Mouse (Mus musculus): Measurements from ENCODE around the gene Optn. TPM values are rescaled to one million over a fixed set of nuclear protein-coding genes. Genes with fewer than 3 reads are reported as not detected.

Gene Optn
- total RNA-seq, 2 experiments from 2014 or later, result 17.2 to 18.5 TPM

DNA sequence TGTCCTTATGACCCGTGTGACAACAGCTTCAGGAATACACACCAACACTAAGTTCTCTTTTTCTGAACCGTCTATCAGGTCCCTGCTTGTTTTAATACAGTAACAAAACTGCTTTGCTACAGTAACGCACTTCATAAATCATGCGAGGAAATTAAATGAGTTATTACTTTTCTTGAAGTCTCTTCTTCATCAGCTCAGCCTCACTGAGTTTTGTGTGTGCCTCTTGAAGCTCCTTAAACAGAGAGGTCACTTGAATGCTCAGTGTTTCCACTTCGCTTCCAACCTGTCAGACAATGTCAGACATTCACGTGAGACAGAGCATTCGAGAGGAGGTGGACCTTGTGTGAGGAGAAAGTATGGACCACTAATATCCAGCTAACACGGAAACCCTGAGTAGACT, 29.1 kb downstream of the Optn start:
- DNase-seq (ENCODE audit: low spot score in 2 of 2), result no peak
- intact Hi-C loops (cut with DNase I), result loop anchor here (5.0 kb wide), 1 partner anchor 118 kb away; the partner anchor contains the start of gene Phyh

GRCm38 (mm10) chr2:5033546-5034420, 30.1 kb downstream of the Optn start:
- DNase-seq (ENCODE audit: low spot score in 2 of 2), result no peak
- intact Hi-C loops (cut with DNase I), result loop anchor here (5.0 kb wide), 1 partner anchor 116 kb away; the partner anchor contains the start of gene Phyh

GRCm38 (mm10) chr2:5032665-5033064, 31.2 kb downstream of the Optn start:
- DNase-seq (ENCODE audit: low spot score in 2 of 2), result no peak
- intact Hi-C loops (cut with DNase I), result loop anchor here (5.0 kb wide), 1 partner anchor 115 kb away; the partner anchor contains the start of gene Phyh

DNA sequence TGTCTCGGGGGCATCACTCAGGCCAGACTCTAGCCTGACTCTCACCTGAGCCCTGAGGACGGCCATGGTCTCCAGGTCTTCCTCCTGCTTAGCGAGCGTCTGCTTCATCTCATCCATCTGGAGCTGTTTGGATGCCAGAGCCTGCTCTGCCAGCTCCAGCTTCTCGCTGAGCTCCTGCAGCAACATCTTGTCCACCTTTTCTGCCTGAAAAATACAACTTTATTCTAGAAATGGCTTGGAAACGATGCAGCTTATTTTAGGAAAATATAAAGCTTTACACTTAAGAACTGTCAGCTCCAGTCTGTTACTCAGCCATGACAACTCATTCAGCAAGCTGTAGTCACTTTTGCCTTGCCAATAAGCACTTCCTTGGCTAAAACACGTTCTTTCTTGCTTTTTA, 32.6 kb downstream of the Optn start:
- intact Hi-C loops (cut with DNase I), result loop anchor here (5.0 kb wide), 1 partner anchor 114 kb away; the partner anchor contains the start of gene Phyh
- DNase-seq (ENCODE audit: low spot score in 2 of 2), result peak in 1 of 2 experiments; percentile 42

GRCm38 (mm10) chr2:5029808-5030207, 34.0 kb downstream of the Optn start:
- DNase-seq (ENCODE audit: low spot score in 2 of 2), result no peak
- intact Hi-C loops (cut with DNase I), result loop anchor here (5.0 kb wide), 1 partner anchor 113 kb away; the partner anchor contains the start of gene Phyh

DNA sequence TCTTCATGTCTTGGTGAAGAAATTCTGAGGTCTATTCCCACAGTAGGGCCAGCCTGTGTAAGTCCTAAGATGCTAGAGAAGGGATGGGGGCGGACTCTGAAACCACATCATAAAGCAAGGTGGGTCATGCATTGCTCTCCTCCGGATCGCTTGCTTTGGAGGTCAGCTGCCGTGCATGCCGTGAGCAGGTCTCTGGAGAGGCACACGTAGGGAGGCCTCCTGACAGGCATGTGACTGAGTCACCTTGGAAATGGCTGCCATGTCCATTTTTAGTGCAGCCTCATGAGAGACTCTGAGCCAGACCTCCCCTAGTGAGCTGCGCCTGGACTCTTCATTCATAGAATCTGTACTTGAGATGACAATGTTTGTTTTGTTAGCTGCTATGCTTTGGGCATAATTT, 35.8 kb downstream of the Optn start:
- intact Hi-C loops (cut with DNase I), result no loop called here

DNA sequence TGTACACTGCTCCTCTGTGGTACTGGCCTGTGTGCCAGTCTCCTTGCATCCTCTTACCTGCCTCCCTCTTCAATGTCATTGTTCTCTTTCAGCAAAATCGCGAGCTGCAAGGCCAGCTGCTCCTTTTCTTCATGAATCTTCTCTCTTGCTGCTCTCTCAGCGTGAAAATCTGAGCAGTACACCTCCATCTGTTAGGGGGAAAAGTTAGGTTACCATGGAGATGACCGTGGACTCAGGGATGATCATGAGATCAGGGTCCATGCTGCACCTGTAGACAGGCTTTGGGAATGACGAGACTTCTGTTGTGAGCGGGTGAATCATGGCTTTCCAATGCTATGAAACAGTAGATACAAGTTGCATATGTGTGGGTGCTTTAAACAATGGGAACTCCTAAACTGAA, 36.8 kb downstream of the Optn start:
- intact Hi-C loops (cut with DNase I), result no loop called here
- no peak for DNase-seq (ENCODE audit: low spot score in 2 of 2)

More for the DNA sequence above, 35.8 kb downstream of the Optn start:
- no peak for DNase-seq (ENCODE audit: low spot score in 2 of 2)

DNA sequence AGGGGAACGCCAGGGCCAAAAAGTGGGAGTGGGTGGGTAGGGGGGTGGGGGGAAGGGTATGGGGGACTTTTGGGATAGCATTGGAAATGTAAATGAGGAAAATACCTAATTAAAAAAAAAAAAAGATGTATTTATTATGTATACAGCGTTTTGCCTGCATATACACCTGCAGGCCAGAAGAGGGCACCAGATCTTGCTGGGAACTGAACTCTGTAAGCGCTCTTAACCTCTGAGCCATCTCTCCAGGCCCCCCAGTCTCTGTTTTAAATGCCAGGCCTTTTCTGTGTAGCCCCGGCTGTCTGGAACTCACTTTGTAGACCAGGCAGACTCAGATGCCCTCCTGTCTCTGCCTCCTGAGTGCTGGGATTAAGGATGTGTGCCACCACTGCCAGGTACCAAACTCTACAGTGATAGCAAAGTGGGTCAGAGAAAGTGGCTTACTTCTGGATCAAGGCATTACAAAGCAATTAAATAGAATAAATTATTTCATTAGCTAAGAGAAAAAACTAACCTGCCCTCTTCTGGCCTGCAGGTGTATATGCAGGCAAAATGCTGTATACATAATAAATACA, 38.6 kb downstream of the Optn start:
- intact Hi-C loops (cut with DNase I), result no loop called here
- DNase-seq (ENCODE audit: low spot score in 2 of 2), result no peak

GRCm38 (mm10) chr2:5023699-5024399, 40.0 kb downstream of the Optn start:
- intact Hi-C loops (cut with DNase I), result no loop called here
- DNase-seq (ENCODE audit: low spot score in 2 of 2), result no peak

DNA sequence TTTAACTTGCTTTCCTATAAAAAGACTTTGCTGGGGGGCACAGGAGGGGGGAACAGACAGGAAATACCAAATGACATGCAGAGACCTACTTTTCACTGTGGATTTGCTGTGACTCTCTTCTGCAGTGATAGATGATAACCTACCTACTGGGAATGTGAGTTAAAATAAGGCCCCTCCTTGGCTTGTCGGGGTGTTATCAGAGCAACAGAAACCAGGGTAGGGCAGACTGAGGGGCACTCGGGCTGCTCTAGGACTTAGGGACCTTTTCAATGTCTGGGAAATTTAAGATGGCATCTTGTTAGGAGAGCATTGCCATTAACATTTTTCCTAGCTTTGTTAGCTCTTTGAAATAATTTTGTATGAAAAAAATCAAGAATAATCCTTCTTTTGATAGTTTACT, 40.6 kb downstream of the Optn start:
- DNase-seq (ENCODE audit: low spot score in 2 of 2), result no peak
- intact Hi-C loops (cut with DNase I), result no loop called here

GRCm38 (mm10) chr2:5019708-5020107, 44.1 kb downstream of the Optn start:
- intact Hi-C loops (cut with DNase I), result no loop called here
- peak; percentile 51 to 54 for DNase-seq (ENCODE audit: low spot score in 2 of 2)

GRCm38 (mm10) chr2:5016922-5017321, 46.9 kb downstream of the Optn start:
- no peak for DNase-seq (ENCODE audit: low spot score in 2 of 2)
- intact Hi-C loops (cut with DNase I), result no loop called here

DNA sequence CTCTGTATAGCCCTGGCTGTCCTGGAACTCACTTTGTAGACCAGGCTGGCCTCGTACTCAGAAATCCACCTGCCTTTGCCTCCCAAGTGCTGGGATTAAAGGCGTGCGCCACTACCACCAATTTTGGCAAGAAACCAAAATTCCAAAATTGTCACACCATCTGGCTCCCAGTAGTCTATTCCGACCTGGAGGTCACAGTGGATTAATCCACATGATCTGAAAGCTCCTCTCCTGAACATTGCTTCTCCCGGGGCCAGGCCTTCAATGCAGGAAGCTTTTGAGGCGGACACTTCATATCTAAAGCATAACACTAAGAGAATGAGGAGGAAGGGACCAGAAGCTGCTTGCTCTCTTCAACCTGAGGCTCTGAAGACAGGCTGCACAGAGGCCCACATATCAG, 48.3 kb downstream of the Optn start:
- intact Hi-C loops (cut with DNase I), result no loop called here
- no peak for DNase-seq (ENCODE audit: low spot score in 2 of 2)

- no peak for DNase-seq (ENCODE audit: low spot score in 2 of 2)
- intact Hi-C loops (cut with DNase I), result no loop called here
Measured at GRCm38 (mm10) chr2:5014616-5015015, 49.2 kb downstream of the Optn start.

GRCm38 (mm10) chr2:5012491-5013324, 51.1 kb downstream of the Optn start, which contains the start of gene Mcm10:
Mcm10 (minus strand) TSS chr2:5012791.
- intact Hi-C loops (cut with DNase I), result no loop called here
- DNase-seq (ENCODE audit: low spot score in 2 of 2), result peak; percentile 82 to 88

DNA sequence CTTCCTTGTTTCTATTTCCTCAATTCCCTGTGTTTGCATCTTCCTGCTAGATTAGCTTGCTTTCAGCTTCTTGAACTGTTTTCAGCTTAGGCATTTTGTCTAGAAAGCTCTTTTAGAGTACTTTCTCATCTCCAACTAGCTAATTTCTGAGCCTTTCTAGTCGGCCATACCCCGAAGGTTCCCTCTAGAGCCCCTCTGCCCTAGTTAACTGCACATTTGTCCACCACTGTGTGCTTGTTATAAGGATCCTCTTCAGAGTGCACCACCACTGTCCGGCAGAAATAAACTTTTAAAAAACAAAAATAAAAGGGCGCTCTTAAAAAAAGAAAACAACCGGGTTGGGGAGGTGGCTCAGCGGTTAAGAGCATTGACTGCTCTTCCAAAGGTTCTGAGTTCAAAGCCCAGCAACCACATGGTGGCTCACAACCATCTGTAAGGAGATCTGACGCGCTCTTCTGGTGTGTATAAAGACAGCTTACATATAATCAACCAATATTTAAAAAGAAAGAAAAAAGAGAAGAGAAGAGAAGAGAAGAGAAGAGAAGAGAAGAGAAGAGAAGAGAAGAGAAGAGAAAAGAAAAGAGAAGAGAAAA, 51.9 kb downstream of the Optn start:
- intact Hi-C loops (cut with DNase I), result no loop called here
- DNase-seq (ENCODE audit: low spot score in 2 of 2), result no peak

GRCm38 (mm10) chr2:5007107-5007506, 56.7 kb downstream of the Optn start:
- no peak for DNase-seq (ENCODE audit: low spot score in 2 of 2)
- intact Hi-C loops (cut with DNase I), result no loop called here

DNA sequence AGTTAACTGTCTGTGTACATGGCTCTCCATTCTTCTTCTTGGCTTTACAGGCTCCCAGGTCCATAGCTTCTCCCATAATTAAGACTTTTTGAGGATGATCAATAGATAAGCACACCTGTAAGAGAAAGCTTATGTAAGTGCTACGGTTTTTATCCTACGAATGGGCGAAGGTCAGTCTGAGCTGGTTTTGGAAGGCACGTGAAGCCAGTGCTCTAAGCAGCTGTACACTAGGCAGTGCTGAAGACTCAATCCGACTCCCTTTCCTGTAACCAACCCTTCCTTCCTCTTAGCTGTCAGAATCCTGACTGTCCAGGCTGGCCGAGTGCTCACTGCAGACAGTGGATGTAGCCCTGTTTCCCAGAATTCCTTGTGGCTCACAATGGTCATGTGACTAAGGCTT, 62.6 kb downstream of the Optn start:
- no peak for DNase-seq (ENCODE audit: low spot score in 2 of 2)
- intact Hi-C loops (cut with DNase I), result no loop called here

- DNase-seq (ENCODE audit: low spot score in 2 of 2), result no peak
Measured at GRCm38 (mm10) chr2:4998905-4999304, 64.9 kb downstream of the Optn start.

More at GRCm38 (mm10) chr2:4998905-4999304, 64.9 kb downstream of the Optn start:
- intact Hi-C loops (cut with DNase I), result no loop called here

All from left cerebral cortex, postnatal 36 days (tissue).